Mouse (Mus musculus) ovary, postnatal 36 days (tissue): ENCODE measurements around the gene A230050P20Rik.
A peak's percentile ranks its signal among the peaks of the same experiment; 100 is the strongest.

Source experiments
- DNase-seq: peaks from one replicate; pipeline ENCODE4 v3.0.0; 2022; ENCODE audit warnings: low spot score, mixed read lengths

The A230050P20Rik gene

DNA sequence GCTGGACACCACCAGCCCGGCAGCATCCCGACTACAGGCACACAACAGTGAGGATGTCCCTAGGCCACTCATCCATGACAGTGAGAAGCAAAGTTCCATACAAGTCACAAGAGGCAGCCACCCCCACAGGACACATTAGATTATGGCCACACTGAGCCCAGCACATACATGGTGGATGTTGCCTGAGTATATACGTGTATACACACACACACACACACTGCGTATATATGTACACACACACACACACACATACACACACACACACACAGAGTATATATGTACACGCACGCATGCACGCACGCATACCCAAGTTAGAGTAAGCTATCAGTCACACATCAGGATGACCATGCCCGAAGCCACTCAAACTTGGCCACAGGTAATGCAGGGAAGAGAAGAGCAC, 26.9 kb downstream of the A230050P20Rik start:
- no peak for DNase-seq

DNA sequence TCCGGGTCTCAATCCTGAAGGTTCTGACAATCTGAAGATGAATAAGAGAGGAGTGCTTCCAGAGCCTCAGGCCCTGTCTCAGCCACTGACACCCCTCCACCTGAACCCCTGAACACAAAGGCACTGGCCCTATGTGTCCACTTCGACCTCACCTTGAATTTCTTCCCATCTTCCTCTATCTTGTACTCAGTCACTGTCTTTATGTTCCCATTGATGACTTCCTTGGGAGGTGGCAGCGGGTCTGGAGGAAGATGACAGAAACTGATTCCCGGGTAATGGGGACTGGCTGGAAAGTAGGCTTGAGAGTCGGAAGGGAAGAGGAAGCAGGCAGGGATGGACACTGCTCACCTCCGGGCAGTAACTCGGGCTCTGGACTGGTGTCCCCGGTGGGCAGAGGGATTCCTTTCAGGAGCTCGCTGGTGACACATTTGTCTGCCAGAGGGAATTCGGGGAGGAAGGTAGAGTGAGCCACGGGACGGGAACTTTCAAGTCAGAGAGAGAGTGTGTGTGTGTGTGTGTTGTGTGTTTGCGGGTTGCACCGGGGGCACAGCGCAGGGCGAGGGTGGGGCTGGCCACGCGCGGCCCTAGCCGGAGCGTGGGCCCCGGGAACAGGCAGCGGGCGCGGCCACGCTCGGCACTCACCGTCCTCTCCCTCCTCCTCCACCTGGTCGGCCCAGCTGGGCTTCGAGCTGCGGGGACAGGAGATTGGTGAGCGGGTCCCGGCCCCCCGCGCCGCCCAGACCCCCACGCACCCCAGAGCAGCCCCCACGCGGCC, 29.5 kb downstream of the A230050P20Rik start:
- no peak for DNase-seq

DNA sequence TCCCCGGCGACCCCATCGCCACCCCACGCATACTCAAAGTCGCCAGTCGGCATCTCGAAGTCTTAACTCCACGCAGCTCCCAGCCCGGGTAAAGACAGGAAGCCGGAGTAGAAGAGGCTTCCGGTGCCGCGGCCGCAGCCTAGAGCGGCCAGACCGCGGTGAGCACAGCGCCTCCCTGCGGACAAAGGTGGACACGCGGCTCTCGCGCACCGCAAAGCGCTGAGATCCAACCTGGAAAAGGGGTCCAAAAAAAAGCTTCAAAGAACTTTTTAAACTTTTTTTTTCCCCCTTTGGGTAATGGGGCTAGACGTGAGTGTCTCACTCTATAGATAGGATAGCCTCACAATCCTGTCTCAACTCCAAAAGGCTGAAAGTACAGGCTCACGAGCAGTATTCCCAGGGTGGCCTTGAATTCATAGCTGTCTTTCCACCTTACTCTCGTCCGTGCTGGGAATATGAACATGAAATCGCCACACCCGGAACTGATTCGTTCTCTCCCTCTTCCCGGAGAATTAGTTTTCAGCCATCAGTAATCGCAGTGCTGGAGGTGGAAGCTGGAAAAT, 30.1 kb downstream of the A230050P20Rik start, which contains the start of gene Eif3g:
Gene Eif3g (minus strand): TSS at position 113 of the 563 bp plus-strand sequence.
- peak; percentile 87 for DNase-seq

DNA sequence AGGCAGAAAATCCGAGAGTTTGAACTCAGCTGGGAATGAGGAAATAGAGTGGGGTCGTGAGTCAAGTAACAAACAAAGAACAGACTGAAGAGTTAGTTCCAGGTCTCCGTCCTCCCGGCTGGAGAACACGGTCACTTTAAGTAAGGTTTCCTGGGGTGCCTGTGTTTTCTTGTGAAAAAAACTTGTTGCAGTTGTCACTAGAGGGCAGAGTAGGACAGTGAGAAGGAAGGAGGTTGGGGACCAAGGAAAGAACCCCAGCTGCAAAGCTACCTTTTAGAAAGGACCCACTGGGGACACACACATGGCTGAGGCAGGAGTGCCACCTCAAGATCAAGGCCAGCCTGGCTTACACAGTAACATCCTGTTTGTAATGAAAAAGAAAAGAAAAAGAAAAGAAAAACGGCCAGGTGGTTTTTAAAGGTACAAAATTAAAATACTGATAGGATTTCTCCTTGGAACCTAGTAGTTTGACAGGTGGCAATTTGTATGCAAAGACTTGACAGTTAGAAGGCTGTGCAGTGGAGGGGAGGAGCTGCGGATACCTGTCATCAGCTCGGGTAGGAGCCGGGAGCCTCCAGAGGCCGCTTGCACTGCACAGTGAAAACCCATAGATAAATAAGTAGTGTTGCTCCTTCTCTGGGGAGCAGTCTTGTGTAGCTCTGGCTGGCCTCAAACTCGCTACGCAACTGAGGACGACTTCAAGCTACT, 33.2 kb downstream of the A230050P20Rik start:
- no peak for DNase-seq

DNA sequence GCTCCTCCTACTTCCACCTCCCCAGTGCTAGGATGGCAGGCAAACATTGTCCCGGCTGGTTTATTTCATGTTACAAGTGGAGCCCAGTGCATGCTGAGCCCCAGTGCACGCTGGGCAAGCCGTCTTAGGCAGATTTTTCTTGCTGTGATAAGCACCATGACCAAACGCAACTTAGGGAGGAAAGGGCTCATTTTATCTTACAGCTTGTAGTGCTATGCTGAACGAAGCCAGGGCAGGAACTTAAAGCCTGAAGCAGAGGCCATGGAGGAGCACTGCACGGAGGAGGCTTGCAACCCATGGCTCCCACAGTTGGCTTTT, 33.7 kb downstream of the A230050P20Rik start:
- no peak for DNase-seq

DNA sequence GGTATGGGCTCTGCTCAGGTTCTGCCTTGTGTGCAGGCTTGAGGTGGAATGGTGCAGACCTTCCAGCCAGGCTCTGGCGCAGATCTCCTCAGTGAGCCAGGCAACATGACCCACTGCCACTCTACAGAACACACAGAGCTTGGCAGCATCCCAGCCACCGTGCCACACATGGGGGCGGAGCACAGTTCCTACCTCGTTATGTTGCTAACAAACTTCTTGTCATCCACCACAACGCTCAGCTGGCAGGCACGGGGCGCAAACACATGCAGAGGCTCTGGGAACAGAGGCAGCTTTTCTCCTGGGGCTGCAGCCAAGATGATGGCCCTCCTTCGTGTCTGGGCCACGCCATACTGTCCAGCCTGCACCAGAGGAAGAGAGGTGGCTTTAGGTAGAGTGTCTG, 41.5 kb downstream of the A230050P20Rik start:
- no peak for DNase-seq

DNA sequence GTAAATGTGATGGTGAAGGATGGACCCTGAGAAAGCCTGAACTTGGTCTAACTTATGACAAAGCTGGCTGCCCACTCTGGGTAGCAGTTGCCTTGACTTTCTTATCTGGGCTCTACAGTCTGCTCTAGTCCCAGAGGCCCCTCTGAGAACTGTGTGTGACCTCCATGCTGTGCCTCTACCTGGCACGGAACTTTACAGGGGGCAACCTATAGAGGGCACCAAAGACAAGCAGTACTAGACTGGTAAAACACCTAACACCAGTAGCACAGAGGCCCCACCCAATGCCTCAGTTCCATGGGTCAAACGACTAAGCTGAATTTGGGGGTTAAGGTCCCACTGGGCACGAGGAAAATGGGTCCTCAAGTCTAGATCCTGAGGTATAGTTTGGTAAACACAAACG, 47.7 kb downstream of the A230050P20Rik start:
- no peak for DNase-seq

DNA sequence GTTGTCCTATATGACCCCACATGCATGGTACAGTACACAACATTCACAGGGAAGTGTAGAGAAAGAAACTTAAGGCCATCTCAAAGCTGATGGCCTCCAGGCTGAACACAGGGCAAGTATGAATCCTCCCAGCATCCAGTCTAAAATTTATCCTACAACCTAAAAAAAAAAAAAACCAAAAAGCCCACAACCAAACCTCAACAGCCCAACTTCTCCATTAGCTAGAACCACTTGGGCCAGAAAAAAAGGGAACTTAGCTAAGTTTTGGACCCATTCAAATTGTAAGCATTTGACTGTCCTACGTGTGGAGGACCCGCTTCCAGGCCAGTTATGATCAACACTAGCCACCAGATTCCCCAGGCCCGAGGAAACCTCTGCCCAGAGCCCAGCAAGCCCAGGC, 54.8 kb downstream of the A230050P20Rik start:
- DNase-seq, result no peak
